Mouse (Mus musculus): ENCODE results near the gene BC030867. TPM values are rescaled to one million over a fixed set of nuclear protein-coding genes. Genes with fewer than 3 reads are reported as not detected.

BC030867 gene
- total and polyA plus RNA-seq, 3 experiments: 20.0 to 51.7 (median 36.2) TPM

DNA sequence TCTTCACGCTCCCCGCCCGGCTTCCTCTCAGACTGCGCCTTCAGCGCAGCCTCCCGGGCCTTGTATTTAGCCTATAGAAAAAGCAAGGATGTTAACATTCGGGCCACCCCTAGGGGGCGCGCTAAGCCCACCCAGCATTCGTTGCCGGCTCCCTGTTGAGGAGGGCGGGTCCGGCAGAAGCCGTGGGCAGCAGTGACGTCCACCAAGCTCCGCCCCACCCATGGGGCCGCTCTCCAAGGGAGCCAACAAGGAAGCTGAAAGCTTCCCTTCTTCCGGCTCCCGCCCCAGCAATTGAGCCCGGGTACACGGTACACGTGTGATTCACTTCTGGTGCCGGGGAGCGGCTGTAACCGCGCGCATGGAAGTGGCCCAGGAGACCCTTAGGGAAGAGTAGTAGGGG lies 60.3 kb downstream of the BC030867 start (continued):
- TF ChIP-seq UBTF (IDR thresholded peaks at IDR 0.05; ENCODE audit: borderline replicate concordance, insufficient read depth, low read depth, low read length) (0 out of 2 replicates have a peak, but pooled peaks have one; percentile 22), MXI1 (IDR thresholded peaks at IDR 0.05; ENCODE audit: low read depth, low read length) (peak; percentile 99), USF1 (IDR thresholded peaks at IDR 0.05; ENCODE audit: low read depth, low read length) (0 out of 2 replicates have a peak, but pooled peaks have one; percentile 38), ETS1 (IDR thresholded peaks at IDR 0.05; ENCODE audit: low read depth, low read length) (peak; percentile 33; the same call in 1 of the 2 replicates), MEF2A (IDR thresholded peaks at IDR 0.05; ENCODE audit: extremely low read depth, insufficient replicate concordance, low read depth, low read length, poor library complexity, severe bottlenecking) (no peak), POLR2A (IDR thresholded peaks at IDR 0.05; ENCODE audit: control insufficient read depth in 1 of 2, insufficient read depth in 1 of 2, low read depth in 1 of 2, low read length in 2 of 2, poor library complexity in 1 of 2) (peak in 1 of 2 experiments; percentile 89; a peak in 2 of 4 replicates), GATA1 (IDR thresholded peaks at IDR 0.05; ENCODE audit: low read depth, low read length) (no peak), ZKSCAN1 (IDR thresholded peaks at IDR 0.05; ENCODE audit: low read depth, low read length) (no peak), POLR2AphosphoS5 (IDR thresholded peaks at IDR 0.05; ENCODE audit: borderline replicate concordance, low read depth, low read length) (no peak), RCOR1 (IDR thresholded peaks at IDR 0.05; ENCODE audit: low read depth, low read length) (no peak), CHD1 (IDR thresholded peaks at IDR 0.05; ENCODE audit: low read depth, low read length) (no peak), CTCF (IDR thresholded peaks at IDR 0.05 in 2 of 3, conservative IDR thresholded peaks at IDR 0.05 in 1 of 3; ENCODE audit: control insufficient read depth in 1 of 3, insufficient read depth in 1 of 3, low read depth in 2 of 3, low read length in 3 of 3, poor library complexity in 1 of 3, severe bottlenecking in 1 of 3) (peak in 2 of 3 experiments; percentile 87 to 98), MYC (IDR thresholded peaks at IDR 0.05; ENCODE audit: low read depth, low read length) (peak; percentile 94), KAT2A (conservative IDR thresholded peaks at IDR 0.05; ENCODE audit: low read depth, low read length) (no peak), EP300 (IDR thresholded peaks at IDR 0.05; ENCODE audit: low read depth in 1 of 2, low read length in 2 of 2) (0 out of 4 replicates have a peak, but pooled peaks of 1 of the 2 experiments have one; percentile 19), NRF1 (IDR thresholded peaks at IDR 0.05; ENCODE audit: insufficient read depth, low read depth, low read length, poor library complexity, severe bottlenecking) (no peak), HCFC1 (IDR thresholded peaks at IDR 0.05; ENCODE audit: low read depth, low read length) (peak; percentile 84)

DNA sequence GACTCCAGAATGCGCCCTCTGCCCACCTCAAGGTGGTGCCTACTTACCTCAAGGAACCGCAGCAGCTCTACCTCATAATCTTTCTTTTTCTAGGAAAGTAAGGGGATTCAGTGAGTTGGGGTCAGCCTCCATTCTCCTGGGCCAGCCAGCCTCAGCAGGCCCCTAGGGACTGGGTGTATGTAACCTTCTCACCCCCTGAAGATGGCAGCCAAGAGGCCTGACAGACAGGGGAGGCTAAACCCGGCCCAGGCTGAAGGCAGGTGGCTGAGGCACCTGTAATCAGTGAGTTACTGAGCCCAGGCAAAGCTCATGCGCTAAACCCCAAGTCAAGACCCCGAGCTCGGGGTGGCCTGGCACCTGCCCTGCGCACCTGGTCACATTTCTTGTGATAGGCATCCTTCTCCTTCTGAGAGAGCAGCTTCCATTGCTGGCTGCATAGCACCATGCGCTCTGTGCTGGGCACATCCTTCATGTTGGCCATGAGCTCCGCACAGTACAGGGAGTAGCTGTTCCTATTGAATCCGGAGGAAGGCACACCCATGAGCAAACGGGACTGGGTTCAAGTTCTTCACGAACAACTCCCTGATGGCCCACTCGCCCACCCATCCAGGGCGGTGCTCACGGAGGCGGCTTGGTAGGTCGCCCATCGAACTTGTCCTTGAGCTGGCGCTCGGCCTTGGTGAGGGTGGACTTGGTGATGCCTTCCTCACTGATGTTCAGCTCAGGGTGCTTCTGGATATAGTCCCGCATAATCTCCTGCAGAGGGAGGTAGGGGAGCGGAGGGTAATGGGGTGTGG lies 61.3 kb downstream of the BC030867 start:
- Histone ChIP-seq H3K27ac (ENCODE audit: control insufficient read depth, low read depth, low read length) (peak overlapping the region; percentile 52), H3K4me1 (ENCODE audit: control insufficient read depth in 1 of 2, insufficient read depth in 2 of 2, low read length in 2 of 2) (peaks cover 0 to 10% of the 10 kb centered on the region in 2 experiments; a peak in 2 of 4 replicates)
- TF ChIP-seq ZKSCAN1 (IDR thresholded peaks at IDR 0.05; ENCODE audit: low read depth, low read length) (no peak), POLR2AphosphoS2 (IDR thresholded peaks at IDR 0.05; ENCODE audit: low read length) (peak; percentile 14; the same call in 1 of the 2 replicates), EP300 (IDR thresholded peaks at IDR 0.05; ENCODE audit: low read depth in 1 of 2, low read length in 2 of 2) (no peak), MYC (IDR thresholded peaks at IDR 0.05; ENCODE audit: low read depth, low read length) (0 out of 2 replicates have a peak, but pooled peaks have one; percentile 21), MYB (IDR thresholded peaks at IDR 0.05; ENCODE audit: low read depth, low read length) (no peak), TAL1 (IDR thresholded peaks at IDR 0.05; ENCODE audit: low read length) (no peak), RCOR1 (IDR thresholded peaks at IDR 0.05; ENCODE audit: low read depth, low read length) (no peak), SMC3 (IDR thresholded peaks at IDR 0.05; ENCODE audit: low read depth, low read length) (no peak), UBTF (IDR thresholded peaks at IDR 0.05; ENCODE audit: borderline replicate concordance, insufficient read depth, low read depth, low read length) (no peak), CHD2 (IDR thresholded peaks at IDR 0.05; ENCODE audit: low read length) (no peak), MXI1 (IDR thresholded peaks at IDR 0.05; ENCODE audit: low read depth, low read length) (peak; percentile 31; the same call in 1 of the 2 replicates), GATA1 (IDR thresholded peaks at IDR 0.05; ENCODE audit: low read depth, low read length) (no peak), SIN3A (IDR thresholded peaks at IDR 0.05; ENCODE audit: low read length) (no peak), MAFK (IDR thresholded peaks at IDR 0.05; ENCODE audit: borderline replicate concordance, low read depth, low read length) (no peak), CTCF (IDR thresholded peaks at IDR 0.05 in 2 of 3, conservative IDR thresholded peaks at IDR 0.05 in 1 of 3; ENCODE audit: control insufficient read depth in 1 of 3, insufficient read depth in 1 of 3, low read depth in 2 of 3, low read length in 3 of 3, poor library complexity in 1 of 3, severe bottlenecking in 1 of 3) (peak in 1 of 3 experiments; percentile 6; a peak in 1 of 6 replicates)

More for the DNA sequence above, 61.3 kb downstream of the BC030867 start:
- no peak for DNase-seq (ENCODE audit: low read depth, low spot score)
- no peaks in the 10 kb centered on the region for H3K27me3 ChIP-seq (ENCODE audit: control insufficient read depth in 1 of 2, insufficient read depth in 2 of 2, low read length in 2 of 2)
- no peaks in the 10 kb centered on the region for H3K9me3 ChIP-seq (replicated peaks; ENCODE audit: insufficient read depth, low read length)
- H3K79me2 ChIP-seq (ENCODE audit: control insufficient read depth, insufficient read depth, low read length, poor library complexity): peaks cover 11% of the 10 kb centered on the region
- H3K36me3 ChIP-seq (ENCODE audit: control insufficient read depth in 1 of 2, insufficient read depth in 2 of 2, low read length in 2 of 2): peaks cover 4 to 8% of the 10 kb centered on the region in 2 experiments
- H3K4me3 ChIP-seq (ENCODE audit: control insufficient read depth in 1 of 2, insufficient read depth in 1 of 2, low read depth in 2 of 2, low read length in 2 of 2): peak overlapping the region; percentile 43 to 52
- peak overlapping the region; percentile 64 for H3K9ac ChIP-seq (ENCODE audit: control insufficient read depth, low read depth, low read length, poor library complexity, severe bottlenecking)
